Comparison of ENCODE assay signal across 8 mouse cellular contexts in the genomic region with DNA sequence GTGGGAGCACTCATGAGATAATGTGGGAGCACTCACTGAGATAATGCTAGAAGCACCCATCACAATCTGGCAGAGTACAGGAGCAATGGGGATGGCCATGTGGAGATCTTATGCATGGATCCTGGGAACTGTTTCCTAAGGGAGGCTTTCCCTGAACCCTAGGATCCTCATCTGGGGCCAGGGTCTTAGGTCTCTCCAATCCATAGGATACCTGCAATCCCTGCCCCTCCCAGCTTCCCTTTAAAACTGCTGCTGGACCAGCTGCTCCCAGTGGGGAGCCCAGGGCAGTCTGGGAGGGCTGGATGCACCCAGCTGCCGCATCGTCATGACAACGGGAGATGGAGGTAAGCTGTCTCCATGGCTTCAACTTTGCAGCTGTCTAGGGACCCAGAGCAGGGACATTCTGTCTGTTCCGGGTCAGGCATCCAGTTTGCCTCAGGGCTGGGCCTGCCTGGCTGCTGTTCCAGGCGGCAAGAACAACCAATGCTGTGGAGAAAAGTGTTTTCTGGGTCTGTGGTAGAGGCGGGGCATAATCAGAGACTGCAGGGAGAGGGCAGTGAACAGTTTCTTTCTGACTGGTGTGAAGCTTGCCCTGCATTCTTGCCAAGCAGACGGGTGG. TPM values are rescaled to one million over a fixed set of nuclear protein-coding genes. Genes with fewer than 3 reads are reported as not detected.
DNase-seq lines count a peak whose midpoint lies in the region; ATAC-seq and TF ChIP-seq lines count a peak whose summit lies in the region.

No protein-coding gene starts in this region.

- intact Hi-C loops in left cerebral cortex, adult 2 months (cut with DNase I) = loop anchor here (5.0 to 10.0 kb wide), 4 partner anchors 52 to 230 kb away; partner anchors contain the start of gene 1700069L16Rik

- H3K27ac ChIP-seq in left cerebral cortex, adult 2 months = peak overlapping the region; percentile 61
- 0 out of 2 replicates have a peak overlapping the region, but pooled peaks have one; percentile 20 for H3K27ac ChIP-seq in hindbrain, postnatal 0 days

- peaks cover 15% of the 10 kb centered on the region; the same call in 1 of the 2 replicates for H3K4me1 ChIP-seq in hindbrain, postnatal 0 days (ENCODE audit: insufficient read depth, low read length)

- H3K4me3 ChIP-seq in left cerebral cortex, adult 2 months = peak overlapping the region; percentile 77
- H3K4me3 ChIP-seq in hindbrain, postnatal 0 days (ENCODE audit: low read length) = peak overlapping the region; percentile 26

- WGBS in hindbrain, postnatal 0 days = 5% methylated on average over 7 of the region's 7 CpGs

- H3K9ac ChIP-seq in hindbrain, postnatal 0 days (replicated peaks; ENCODE audit: low read length) = peak overlapping the region; percentile 44; the same call in 1 of the 2 replicates

- peak; percentile 43; the same call in 1 of the 2 replicates for ATAC-seq in hindbrain, postnatal 0 days
- ATAC-seq in monocyte, adult 5-6 weeks (replicated peaks; ENCODE audit: insufficient number of reproducible peaks, low FRiP score, low TSS enrichment, poor library complexity, severe bottlenecking) = no peak

- H3K9me3 ChIP-seq in hindbrain, postnatal 0 days (ENCODE audit: low read length) = no peaks in the 10 kb centered on the region

- DNase-seq in left cerebral cortex, adult 2 months (ENCODE audit: extremely low spot score in 1 of 2, low spot score in 2 of 2) = peak in 1 of 2 experiments; percentile 47
- no peak for DNase-seq in left cerebral cortex, adult 11 months (ENCODE audit: low spot score)
- DNase-seq in embryo, embryonic 11 days = peak; percentile 67
- peak; percentile 61 for DNase-seq in hindbrain, postnatal 0 days (ENCODE audit: low spot score)
- peak; percentile 63 for DNase-seq in neural tube, embryonic 10.5 days (ENCODE audit: extremely low spot score, low spot score)
- no peak for DNase-seq in urinary bladder, postnatal 10 days (ENCODE audit: low spot score)
- DNase-seq in heart, adult 9 months (ENCODE audit: low spot score in 2 of 2) = no peak

- peak overlapping the region; percentile 67 for H3K4me2 ChIP-seq in hindbrain, postnatal 0 days (ENCODE audit: low read depth, low read length)

- no peaks in the 10 kb centered on the region for H3K36me3 ChIP-seq in hindbrain, postnatal 0 days (ENCODE audit: insufficient read depth, low read length)

- H3K27me3 ChIP-seq in hindbrain, postnatal 0 days (ENCODE audit: insufficient read depth, low read length) = no peaks in the 10 kb centered on the region

- TF ChIP-seq CTCF in left cerebral cortex, adult 2 months (IDR thresholded peaks at IDR 0.05) = no peak
- TF ChIP-seq CTCF in hindbrain, postnatal 0 days (IDR thresholded peaks at IDR 0.05; ENCODE audit: low read depth) = no peak

RNA-seq across cellular contexts. Expression of gene Wscd2, which starts 2.4 kb away (rescaled TPM):
- 10 to 100 TPM; 54.5 to 65.7 TPM for total RNA-seq in left cerebral cortex, adult 2 months (2021)
- total RNA-seq in hindbrain, postnatal 0 days (2014; rRNA removed) = 25.1 and 33.8 TPM in 2 replicates
- 8.9 and 9.8 TPM in 2 replicates for polyA plus RNA-seq in hindbrain, postnatal 0 days (2015; fragmentation: Nextera tagmentation; extraction: Ambion mirVana)
- total RNA-seq in monocyte, adult 5-6 weeks (2017) = 0.29 to 5.9 TPM (median 1.8 TPM) in 3 replicates

Comparison
In these comparisons a context has a peak if more than half of its experiments do, and no peak if none do; other contexts are left out.
1. DNase-seq: peak in embryo, embryonic 11 days (single experiment), hindbrain, postnatal 0 days (single experiment) and neural tube, embryonic 10.5 days (single experiment); none in left cerebral cortex, adult 11 months (single experiment), urinary bladder, postnatal 10 days (single experiment) and heart, adult 9 months (0 of 2).